Mouse (Mus musculus) lung, postnatal 14 days (tissue): Measurements from ENCODE around the gene Sfxn5.

ENCODE experiments used
- DNase-seq: peaks from one replicate; pipeline ENCODE4 v3.0.0; 2021

The Sfxn5 gene

GRCm38 (mm10) chr6:85363906-85364260 lies 30.7 kb upstream of the Sfxn5 start:
- DNase-seq = no peak

- DNase-seq = no peak
Measured at GRCm38 (mm10) chr6:85363231-85363905, 30.1 kb upstream of the Sfxn5 start.

GRCm38 (mm10) chr6:85362610-85363009 lies 29.4 kb upstream of the Sfxn5 start:
- no peak for DNase-seq

- no peak for DNase-seq
Measured at GRCm38 (mm10) chr6:85360311-85360710, 27.1 kb upstream of the Sfxn5 start.

- no peak for DNase-seq
Measured at GRCm38 (mm10) chr6:85358877-85359276, 25.7 kb upstream of the Sfxn5 start.

- no peak for DNase-seq
Measured at GRCm38 (mm10) chr6:85356682-85357465, 23.7 kb upstream of the Sfxn5 start.

GRCm38 (mm10) chr6:85355753-85356152 lies 22.5 kb upstream of the Sfxn5 start:
- DNase-seq = no peak

GRCm38 (mm10) chr6:85354709-85355108 lies 21.5 kb upstream of the Sfxn5 start:
- DNase-seq = no peak

- no peak for DNase-seq
Measured at GRCm38 (mm10) chr6:85353706-85354105, 20.5 kb upstream of the Sfxn5 start.

GRCm38 (mm10) chr6:85350157-85350556 lies 16.9 kb upstream of the Sfxn5 start:
- DNase-seq = no peak

GRCm38 (mm10) chr6:85349246-85349645 lies 16.0 kb upstream of the Sfxn5 start:
- no peak for DNase-seq

GRCm38 (mm10) chr6:85348133-85348532 lies 14.9 kb upstream of the Sfxn5 start:
- DNase-seq = no peak

- DNase-seq = peak; percentile 94
Measured at GRCm38 (mm10) chr6:85346028-85346634, 12.9 kb upstream of the Sfxn5 start.

GRCm38 (mm10) chr6:85344929-85345328 lies 11.7 kb upstream of the Sfxn5 start:
- no peak for DNase-seq

- DNase-seq = no peak
Measured at GRCm38 (mm10) chr6:85343027-85343426, 9.8 kb upstream of the Sfxn5 start.

- DNase-seq = no peak
Measured at GRCm38 (mm10) chr6:85341814-85342501, 8.7 kb upstream of the Sfxn5 start.

- no peak for DNase-seq
Measured at GRCm38 (mm10) chr6:85340184-85340583, 7.0 kb upstream of the Sfxn5 start.

GRCm38 (mm10) chr6:85339273-85339901 lies 6.2 kb upstream of the Sfxn5 start:
- DNase-seq = peak; percentile 61

GRCm38 (mm10) chr6:85336944-85337343 lies 3.7 kb upstream of the Sfxn5 start:
- no peak for DNase-seq

GRCm38 (mm10) chr6:85335352-85335751 lies 2.1 kb upstream of the Sfxn5 start:
- DNase-seq = no peak

- no peak for DNase-seq
Measured at GRCm38 (mm10) chr6:85334851-85335250, 1.6 kb upstream of the Sfxn5 start.

GRCm38 (mm10) chr6:85334251-85334650 lies 1.0 kb upstream of the Sfxn5 start:
- no peak for DNase-seq

- peak; percentile 12 for DNase-seq
Measured at GRCm38 (mm10) chr6:85333732-85334131, 510 bp upstream of the Sfxn5 start.
